Mouse (Mus musculus) liver, embryonic 15.5 days (tissue): ENCODE measurements around the gene Sap30bp. TPM values are rescaled to one million over a fixed set of nuclear protein-coding genes. Genes with fewer than 3 reads are reported as not detected.

Source experiments
- ATAC-seq: fragments of 200-750 bp; cut with Nextera tagmentation; 2 replicates; pipeline ENCODE4 v1.8.0; 2017; ENCODE audit warnings: moderate number of reproducible peaks, mild to moderate bottlenecking, moderate library complexity; ENCODE audit not compliant: insufficient read depth
- H3K27ac ChIP-seq: fragments of 300-500 bp; sonication (generic); replicated peaks from 2 replicates; pipeline ENCODE4 v1.5.1; 2015; ENCODE audit warnings: mild to moderate bottlenecking, inconsistent platforms
- H3K27me3 ChIP-seq: fragments of 300-500 bp; sonication (generic); 2 replicates; pipeline ENCODE4 v1.6.1; 2015; ENCODE audit warnings: mild to moderate bottlenecking, inconsistent platforms
- H3K36me3 ChIP-seq: fragments of 300-500 bp; sonication (generic); replicated peaks from 2 replicates; pipeline ENCODE4 v1.6.1; 2015; ENCODE audit warnings: moderate library complexity, mild to moderate bottlenecking, inconsistent platforms
- H3K4me1 ChIP-seq: fragments of 300-500 bp; sonication (generic); replicated peaks from 2 replicates; pipeline ENCODE4 v1.6.1; 2015; ENCODE audit warnings: inconsistent platforms
- H3K4me2 ChIP-seq: fragments of 300-500 bp; sonication (generic); 2 replicates; pipeline ENCODE4 v1.6.1; 2015; ENCODE audit warnings: moderate library complexity, mild to moderate bottlenecking, inconsistent platforms
- H3K4me3 ChIP-seq: fragments of 300-500 bp; sonication (generic); replicated peaks from 2 replicates; pipeline ENCODE4 v1.5.1; 2015; ENCODE audit warnings: mild to moderate bottlenecking, inconsistent platforms
- H3K9ac ChIP-seq: fragments of 300-500 bp; sonication (generic); 2 replicates; pipeline ENCODE4 v1.6.1; 2015; ENCODE audit warnings: moderate library complexity, mild to moderate bottlenecking, inconsistent platforms
- H3K9me3 ChIP-seq: fragments of 300-500 bp; sonication (generic); replicated peaks from 2 replicates; pipeline ENCODE4 v1.6.1; 2016; ENCODE audit warnings: inconsistent platforms
- WGBS: fragments of 180-500 bp; shearing (Covaris S2); methylation state at CpG from one replicate; pipeline ENCODE4 v1.1.7; 2015; ENCODE audit warnings: mixed read lengths; ENCODE audit not compliant: insufficient replicate concordance; 5-methylcytosine and 5-hydroxymethylcytosine counted together
- polyA plus RNA-seq: library from polyadenylated mRNA; unstranded; fragments of >200 nt; fragmentation: Nextera tagmentation; extraction: Ambion mirVana; gene quantifications from 2 replicates; pipeline ENCODE4 v1.2.1, GENCODE M21; 2015

Gene Sap30bp
- polyA plus RNA-seq, 1 experiment from 2014 or later, result 15.0 TPM

DNA sequence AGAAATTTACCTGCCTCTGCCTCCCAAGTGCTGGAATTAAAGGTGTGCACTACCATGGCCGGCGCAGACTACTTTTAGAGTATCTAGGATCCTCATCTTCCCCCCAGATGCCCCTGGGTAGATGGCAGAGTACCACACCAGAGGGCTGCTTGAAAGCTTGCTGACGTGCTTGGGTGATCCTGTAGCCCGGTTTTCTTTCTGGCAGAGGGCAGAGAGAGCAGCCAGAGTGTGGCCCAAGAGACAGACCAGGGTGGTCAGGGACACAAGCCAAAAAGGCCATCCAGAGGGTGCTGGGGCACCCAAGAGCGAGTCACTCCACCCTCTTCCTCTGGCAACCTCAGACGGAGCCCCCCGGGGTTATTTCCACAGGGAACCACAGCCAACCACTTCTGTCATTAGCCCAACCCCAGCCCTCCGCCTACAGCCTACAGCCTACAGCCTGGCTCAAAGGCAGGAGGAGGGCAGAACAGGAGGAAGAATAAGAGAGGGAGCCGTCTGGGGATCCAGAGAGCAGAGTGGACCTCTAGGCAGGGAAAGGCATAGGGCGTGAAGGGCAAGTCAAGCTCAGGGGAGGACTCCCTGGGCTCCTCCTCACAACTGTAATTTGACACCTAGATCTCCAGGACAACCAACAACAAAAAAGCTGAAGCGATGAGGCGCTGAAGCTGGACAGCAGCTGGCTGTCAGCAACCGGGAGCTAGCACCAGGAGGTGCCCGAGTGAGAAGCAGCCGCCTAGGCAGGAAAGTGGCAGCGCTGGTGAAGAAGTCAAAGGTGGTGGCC is 33.4 kb upstream of the Sap30bp start, which contains the start of gene Smim5:
TSS of gene Smim5 (plus strand) at position 481 of the 781 bp plus-strand sequence.
- Histone ChIP-seq H3K27ac (peak within 1 kb of the TSS; percentile 97), H3K4me2 (peak within 1 kb of the TSS; percentile 79), H3K9me3 (no peaks in the 10 kb centered on the region), H3K4me1 (peaks cover 71% of the 10 kb centered on the region), H3K27me3 (no peaks in the 10 kb centered on the region), H3K36me3 (peaks cover 24% of the 10 kb centered on the region), H3K9ac (peak within 1 kb of the TSS; percentile 81), H3K4me3 (peak within 1 kb of the TSS; percentile 67)
- ATAC-seq, result peak; percentile 17
- 17% methylated on average over 16 of the region's 16 CpGs for WGBS

DNA sequence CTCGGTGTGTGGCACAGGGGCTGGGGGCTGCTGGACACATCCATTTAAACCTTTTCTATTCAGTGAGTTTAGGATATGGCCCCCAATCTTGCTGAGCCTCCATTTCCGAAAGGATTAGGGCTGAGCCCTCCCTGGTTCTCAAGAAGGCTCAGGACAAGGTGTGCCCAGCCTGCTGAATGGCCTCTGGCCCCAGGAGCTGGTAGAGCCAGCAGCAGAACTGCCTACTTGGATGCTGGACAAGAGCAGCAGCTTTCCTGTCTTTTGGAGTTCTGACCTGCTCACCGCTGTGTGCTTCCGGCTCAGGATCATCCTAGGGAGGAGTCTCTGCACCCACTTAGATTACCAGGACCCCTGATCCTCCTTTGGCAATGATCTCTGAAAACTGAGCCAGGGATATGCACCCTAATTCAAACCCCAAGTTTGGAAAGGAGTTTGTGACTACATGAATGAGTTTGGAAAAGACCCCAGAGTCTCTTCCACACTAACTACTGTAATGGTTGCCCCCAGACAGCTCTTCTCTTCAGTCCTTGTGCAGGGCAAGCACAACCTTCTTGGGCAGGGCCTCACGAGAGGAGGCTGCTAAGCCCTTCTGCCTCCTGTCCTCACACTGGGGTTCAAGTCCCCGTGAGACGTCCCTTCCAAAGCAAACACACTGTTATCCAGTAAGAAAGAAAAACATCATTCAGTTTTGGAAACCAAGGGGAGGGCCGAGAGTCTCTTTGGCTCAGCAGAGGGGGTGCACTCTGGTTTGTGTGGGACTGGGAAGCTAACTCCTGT is 32.3 kb upstream of the Sap30bp start:
- WGBS, result 31% methylated on average over 8 of the region's 8 CpGs
- Histone ChIP-seq H3K9me3 (no peaks in the 10 kb centered on the region), H3K4me3 (peak overlapping the region; percentile 67), H3K36me3 (peaks cover 25% of the 10 kb centered on the region), H3K9ac (peak overlapping the region; percentile 81), H3K27ac (peak overlapping the region; percentile 97), H3K4me2 (peak overlapping the region; percentile 79), H3K27me3 (no peaks in the 10 kb centered on the region), H3K4me1 (peaks cover 82% of the 10 kb centered on the region)
- ATAC-seq, result no peak

DNA sequence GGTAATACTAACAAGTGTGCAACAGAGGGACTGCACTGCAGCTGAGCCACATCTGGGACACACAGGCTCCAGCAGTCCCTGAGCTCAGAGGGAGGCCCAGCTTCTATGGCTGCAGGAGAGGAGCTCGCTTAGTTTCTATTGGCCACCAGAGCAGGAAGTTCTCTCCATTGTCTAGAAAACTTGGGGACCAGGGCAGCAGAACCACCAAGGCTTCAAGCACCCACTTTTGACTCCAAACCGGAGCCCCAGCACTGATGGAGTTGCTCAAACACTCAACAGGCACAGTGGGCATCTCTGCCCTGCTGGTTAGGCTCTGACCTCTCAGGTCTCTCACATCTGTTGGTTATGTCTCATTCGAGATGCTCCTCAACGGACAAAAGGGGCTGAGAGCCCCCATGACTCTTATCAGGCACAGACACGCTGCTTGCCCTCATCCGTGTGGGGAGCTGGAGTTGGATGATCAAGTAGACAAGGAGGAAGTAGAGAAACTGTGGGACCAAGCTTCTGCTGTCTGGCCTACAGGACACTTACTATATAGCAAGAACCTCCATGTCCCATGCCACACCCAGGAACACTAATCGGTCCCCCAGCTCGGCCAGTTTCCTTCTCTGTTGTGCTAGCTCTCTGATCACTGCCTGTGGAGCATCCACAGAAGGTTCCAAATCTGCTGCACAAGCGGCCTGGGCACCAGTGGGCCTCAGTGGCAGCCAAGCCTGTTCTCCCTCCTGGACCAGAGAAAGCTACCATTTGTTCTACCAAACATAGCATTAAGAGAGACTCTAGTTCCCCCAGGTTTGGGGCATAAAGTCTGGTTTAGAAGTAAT is 31.5 kb upstream of the Sap30bp start:
- Histone ChIP-seq H3K27me3 (no peaks in the 10 kb centered on the region), H3K9me3 (no peaks in the 10 kb centered on the region), H3K9ac (peak overlapping the region; percentile 81), H3K36me3 (peaks cover 30% of the 10 kb centered on the region), H3K27ac (peak overlapping the region; percentile 97), H3K4me1 (peaks cover 90% of the 10 kb centered on the region), H3K4me3 (peak overlapping the region; percentile 67), H3K4me2 (peak overlapping the region; percentile 79)
- WGBS, result 15% methylated on average over 9 of the region's 9 CpGs
- ATAC-seq, result peak; percentile 57

DNA sequence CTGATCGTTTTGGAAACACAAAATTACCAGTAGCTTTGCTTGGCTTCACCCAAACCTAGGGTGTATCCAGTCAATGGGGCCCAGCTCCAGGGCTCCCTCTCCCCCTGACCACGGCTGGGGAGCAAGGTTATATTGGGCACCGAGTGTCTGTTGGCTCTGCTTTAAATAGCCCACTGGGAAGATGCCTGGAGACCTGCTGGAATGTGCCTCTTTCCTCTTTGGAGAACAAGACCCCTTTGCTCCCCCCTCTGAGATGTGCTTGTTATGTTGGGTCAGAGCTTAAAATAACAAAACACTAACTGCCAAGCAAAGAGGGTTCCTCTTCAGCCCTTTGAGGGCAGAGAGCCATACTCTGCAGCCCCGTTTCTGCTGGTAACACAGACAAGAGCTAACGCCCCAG is 30.9 kb upstream of the Sap30bp start:
- no peak for ATAC-seq
- Histone ChIP-seq H3K9me3 (no peaks in the 10 kb centered on the region), H3K4me1 (peaks cover 96% of the 10 kb centered on the region), H3K27ac (peak overlapping the region; percentile 97), H3K4me3 (peak overlapping the region; percentile 67), H3K36me3 (peaks cover 36% of the 10 kb centered on the region), H3K27me3 (no peaks in the 10 kb centered on the region), H3K9ac (peak overlapping the region; percentile 81), H3K4me2 (peak overlapping the region; percentile 79)
- WGBS, result 18% methylated on average over 5 of the region's 5 CpGs

DNA sequence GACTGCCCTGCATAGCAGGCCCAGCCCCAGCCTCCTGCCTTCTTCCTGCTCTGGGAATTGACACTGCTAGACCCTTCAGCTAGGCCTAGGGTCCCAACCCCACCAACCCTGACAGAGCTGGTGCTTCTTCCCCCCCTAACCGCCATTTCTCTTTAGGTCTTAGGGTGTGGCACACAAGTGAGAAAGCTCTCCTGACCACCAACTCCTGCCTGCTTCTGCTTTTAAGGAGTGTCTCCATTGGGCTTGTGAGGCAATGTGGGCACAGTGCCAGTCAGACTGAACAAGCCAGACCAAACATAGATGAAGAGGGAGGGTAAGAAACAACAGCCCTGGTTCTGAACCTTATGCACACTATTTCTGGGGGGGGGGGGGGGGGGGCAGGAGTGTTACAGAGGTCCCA is 30.3 kb upstream of the Sap30bp start:
- no peak for ATAC-seq
- Histone ChIP-seq H3K27me3 (no peaks in the 10 kb centered on the region), H3K4me1 (peaks cover 94% of the 10 kb centered on the region), H3K9ac (peak overlapping the region; percentile 81), H3K4me3 (peak overlapping the region; percentile 67), H3K27ac (peak overlapping the region; percentile 97), H3K4me2 (peak overlapping the region; percentile 79), H3K9me3 (no peaks in the 10 kb centered on the region), H3K36me3 (peaks cover 43% of the 10 kb centered on the region)
- WGBS, result 11% methylated on average over 1 of the region's 1 CpGs

DNA sequence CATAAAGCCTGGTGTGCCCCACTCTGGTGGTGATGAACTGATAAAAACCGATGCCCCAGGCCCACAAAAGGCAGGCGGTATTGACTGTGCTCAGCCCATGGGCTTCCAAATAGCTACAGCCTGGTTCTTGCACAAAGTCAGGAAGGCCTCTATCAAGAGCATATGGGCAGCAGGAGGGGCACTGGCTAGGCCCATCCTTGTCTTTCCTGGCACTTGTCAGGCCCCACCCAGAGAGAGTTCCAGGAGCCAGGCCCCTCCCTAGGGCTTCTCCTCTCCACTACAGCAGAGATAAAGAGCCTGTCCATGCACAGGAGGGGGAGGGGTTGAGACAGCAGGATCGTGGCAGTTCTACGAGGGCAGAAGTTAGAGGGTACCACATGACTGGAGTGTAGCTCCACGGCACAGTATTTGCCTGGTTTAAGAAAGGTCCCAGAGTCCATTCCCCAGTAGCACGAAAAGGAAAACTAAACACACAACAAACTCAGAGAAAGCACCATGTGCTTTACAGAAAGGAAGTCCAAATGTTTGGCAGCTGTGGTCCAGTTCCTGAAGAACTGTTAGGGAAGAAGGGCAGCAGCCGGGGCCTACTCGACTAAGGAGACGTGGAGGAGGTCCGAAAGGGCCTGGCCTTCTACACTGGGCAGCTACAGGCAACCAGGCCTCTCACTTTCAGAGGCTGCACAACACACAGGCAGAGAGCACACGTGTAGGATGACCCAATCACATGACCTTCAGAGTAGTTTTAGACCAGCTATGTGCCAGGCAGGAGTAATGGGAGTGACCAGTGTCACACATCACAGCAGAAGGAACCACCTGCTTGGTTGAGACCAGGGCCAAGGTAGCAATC is 29.5 kb upstream of the Sap30bp start:
- H3K4me2 ChIP-seq, result peak overlapping the region; percentile 79
- ATAC-seq, result peak; percentile 85
- peak overlapping the region; percentile 67 for H3K4me3 ChIP-seq
- peak overlapping the region; percentile 81 for H3K9ac ChIP-seq
- no peaks in the 10 kb centered on the region for H3K9me3 ChIP-seq
- peaks cover 94% of the 10 kb centered on the region for H3K4me1 ChIP-seq
- H3K27me3 ChIP-seq, result no peaks in the 10 kb centered on the region
- 18% methylated on average over 11 of the region's 11 CpGs for WGBS
- peak overlapping the region; percentile 97 for H3K27ac ChIP-seq
- peaks cover 51% of the 10 kb centered on the region for H3K36me3 ChIP-seq

DNA sequence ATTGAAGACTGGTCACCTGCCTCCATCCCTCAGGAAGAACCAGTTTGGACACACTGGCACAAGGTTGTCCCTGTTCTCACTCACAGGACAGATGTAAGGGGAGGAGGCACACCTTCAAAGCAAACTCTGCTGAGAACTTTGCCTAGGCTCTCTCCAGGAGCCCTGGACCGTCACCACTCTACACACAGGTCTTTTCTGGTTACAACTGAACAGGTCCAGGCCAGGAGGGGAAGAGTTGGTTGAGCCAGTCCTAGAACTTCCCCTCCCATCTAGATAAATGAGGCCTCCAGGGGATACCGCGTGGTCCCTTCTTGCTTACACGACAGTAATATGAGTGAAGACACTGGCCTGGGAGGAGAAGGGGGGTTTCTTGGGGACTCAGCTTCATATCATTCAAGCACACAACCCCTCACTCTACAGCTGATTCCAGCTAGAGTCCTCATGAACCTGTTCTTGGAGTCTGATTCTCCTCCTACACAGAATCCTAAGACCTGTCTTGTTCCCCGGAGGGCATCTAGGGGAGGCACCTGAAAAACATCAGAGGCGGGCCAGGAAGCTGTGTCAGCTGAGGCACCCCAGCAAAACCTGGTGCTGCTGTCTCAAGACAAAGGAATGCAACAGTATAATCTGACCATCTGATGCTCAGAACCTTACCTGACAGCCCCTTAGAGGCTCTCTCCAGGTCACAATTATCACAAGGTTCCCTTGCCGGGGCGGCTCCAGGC is 28.7 kb upstream of the Sap30bp start:
- ATAC-seq, result no peak
- Histone ChIP-seq H3K9ac (peak overlapping the region; percentile 81), H3K4me3 (peak overlapping the region; percentile 67), H3K27me3 (no peaks in the 10 kb centered on the region), H3K27ac (peak overlapping the region; percentile 97), H3K4me2 (peak overlapping the region; percentile 79), H3K9me3 (no peaks in the 10 kb centered on the region), H3K4me1 (peaks cover 94% of the 10 kb centered on the region), H3K36me3 (peaks cover 54% of the 10 kb centered on the region)
- WGBS, result 45% methylated on average over 8 of the region's 8 CpGs

DNA sequence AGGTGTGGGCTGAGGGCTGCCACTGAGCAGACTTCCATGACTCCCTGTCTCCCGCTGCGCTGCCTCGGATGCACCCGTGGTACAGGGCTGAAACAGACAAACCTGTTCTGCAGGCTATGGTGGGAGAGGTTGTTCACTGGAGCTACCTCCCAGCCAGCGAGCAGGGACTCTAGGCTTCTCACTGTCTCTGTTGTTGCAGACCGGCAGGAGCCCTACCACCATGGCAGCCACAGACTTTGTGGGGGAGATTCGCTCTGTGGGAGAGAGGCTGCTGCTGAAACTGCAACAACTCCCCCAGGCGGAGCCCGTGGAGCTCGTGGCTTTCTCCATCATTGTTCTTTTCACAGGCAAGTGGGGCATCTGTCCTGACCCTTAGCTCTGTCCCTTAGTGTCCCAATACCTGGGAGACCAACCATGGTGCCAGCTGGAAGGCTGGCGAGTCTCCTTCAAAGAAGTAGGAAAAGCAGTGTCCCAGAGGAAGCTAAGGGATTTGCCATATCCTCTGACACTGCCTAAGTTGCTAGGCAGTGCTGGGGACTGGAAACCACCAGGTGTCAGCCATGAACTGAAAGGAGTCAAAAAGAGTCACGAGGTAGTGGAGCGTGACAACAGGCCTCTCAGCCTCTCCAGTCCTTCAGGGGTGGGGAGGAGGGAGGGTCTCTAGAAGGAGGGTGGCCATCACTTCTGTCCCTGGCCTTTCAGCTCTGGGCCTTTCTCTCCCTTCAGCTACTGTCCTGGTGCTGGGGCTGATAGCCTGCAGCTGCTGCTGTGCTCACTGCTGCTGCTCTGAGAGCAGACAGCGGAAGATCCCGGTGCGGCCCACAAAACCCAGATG is 27.9 kb upstream of the Sap30bp start:
- 80% methylated on average over 16 of the region's 16 CpGs for WGBS
- peak overlapping the region; percentile 81 for H3K9ac ChIP-seq
- H3K4me1 ChIP-seq, result peaks cover 92% of the 10 kb centered on the region
- no peaks in the 10 kb centered on the region for H3K27me3 ChIP-seq
- 0 out of 2 replicates have a peak overlapping the region, but pooled peaks have one; percentile 67 for H3K4me3 ChIP-seq
- peak overlapping the region; percentile 97 for H3K27ac ChIP-seq
- H3K9me3 ChIP-seq, result no peaks in the 10 kb centered on the region
- peaks cover 60% of the 10 kb centered on the region for H3K36me3 ChIP-seq
- ATAC-seq, result no peak
- H3K4me2 ChIP-seq, result peak overlapping the region; percentile 79

DNA sequence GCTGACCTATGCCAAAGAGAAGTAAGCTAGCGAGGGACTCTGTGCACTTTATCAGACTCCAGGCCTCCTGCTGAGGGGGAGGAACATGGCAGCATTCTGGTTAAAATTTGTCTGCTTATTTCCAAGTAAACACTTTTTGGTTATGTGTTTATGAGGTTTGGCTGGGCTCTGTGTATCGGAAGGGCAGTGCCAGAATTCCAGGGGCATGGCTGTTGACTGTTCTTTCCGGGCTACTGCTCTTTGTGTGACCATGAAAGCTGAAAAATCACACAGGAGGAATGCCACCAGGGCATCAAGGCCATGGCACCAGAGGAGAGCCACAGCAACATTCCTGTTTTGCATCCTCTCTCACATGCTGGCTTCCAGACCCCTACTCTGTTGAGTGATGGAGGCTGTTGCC is 27.0 kb upstream of the Sap30bp start:
- peaks cover 92% of the 10 kb centered on the region for H3K4me1 ChIP-seq
- no peak for ATAC-seq
- H3K27ac ChIP-seq, result peak overlapping the region; percentile 97
- no peaks in the 10 kb centered on the region for H3K9me3 ChIP-seq
- no peaks in the 10 kb centered on the region for H3K27me3 ChIP-seq
- 84% methylated on average over 3 of the region's 3 CpGs for WGBS
- peaks cover 63% of the 10 kb centered on the region for H3K36me3 ChIP-seq
- peak overlapping the region; percentile 81 for H3K9ac ChIP-seq
- no peak overlapping the region for H3K4me3 ChIP-seq
- no peak overlapping the region for H3K4me2 ChIP-seq
